Mouse (Mus musculus) neural tube, embryonic 14.5 days (tissue): ENCODE measurements around the gene Kif1bp. TPM values are rescaled to one million over a fixed set of nuclear protein-coding genes. Genes with fewer than 3 reads are reported as not detected.
"Not testable (repeated sequence)": the region's sequence is repeated elsewhere in the genome, so short reads cannot be mapped to it uniquely, and the experiment has no call there.

ENCODE experiments used
- ATAC-seq: fragments of 200-750 bp; cut with Nextera tagmentation; 2 replicates; pipeline ENCODE4 v1.8.0; 2017; ENCODE audit warnings: low read depth, mild to moderate bottlenecking, moderate TSS enrichment, moderate library complexity
- H3K27ac ChIP-seq: fragments of 300-500 bp; sonication (generic); 2 replicates; pipeline ENCODE4 v1.5.1; 2014; ENCODE audit warnings: low read depth, mild to moderate bottlenecking, control low read depth, low read length, moderate library complexity, mixed read lengths
- H3K27me3 ChIP-seq: fragments of 300-500 bp; sonication (generic); 2 replicates; pipeline ENCODE4 v1.6.1; 2014; ENCODE audit warnings: low read length; ENCODE audit not compliant: control insufficient read depth, insufficient read depth
- H3K36me3 ChIP-seq: fragments of 300-500 bp; sonication (generic); 2 replicates; pipeline ENCODE4 v1.6.1; 2014; ENCODE audit warnings: low read length, mixed read lengths; ENCODE audit not compliant: control insufficient read depth, insufficient read depth
- H3K4me1 ChIP-seq: fragments of 300-500 bp; sonication (generic); 2 replicates; pipeline ENCODE4 v1.6.1; 2014; ENCODE audit warnings: low read length; ENCODE audit not compliant: control insufficient read depth, insufficient read depth
- H3K4me2 ChIP-seq: fragments of 300-500 bp; sonication (generic); 2 replicates; pipeline ENCODE4 v1.6.1; 2014; ENCODE audit warnings: mild to moderate bottlenecking, low read depth, low read length, control low read depth
- H3K4me3 ChIP-seq: fragments of 300-500 bp; sonication (generic); 2 replicates; pipeline ENCODE4 v1.5.1; 2014; ENCODE audit warnings: low read depth, low read length, control low read depth, mixed read lengths
- H3K9ac ChIP-seq: fragments of 300-500 bp; sonication (generic); replicated peaks from 2 replicates; pipeline ENCODE4 v1.6.1; 2014; ENCODE audit warnings: low read depth, mild to moderate bottlenecking, control low read depth, low read length, mixed read lengths
- H3K9me3 ChIP-seq: fragments of 300-500 bp; sonication (generic); 2 replicates; pipeline ENCODE4 v1.6.1; 2016; ENCODE audit warnings: low read length; ENCODE audit not compliant: control insufficient read depth
- WGBS: fragments of 180-500 bp; shearing (Covaris S2); extraction: QIAGEN DNeasy Blood & Tissue Kit; methylation state at CpG from one replicate; pipeline ENCODE4 v1.1.7; 2014; 5-methylcytosine and 5-hydroxymethylcytosine counted together
- polyA plus RNA-seq: library from polyadenylated mRNA; unstranded; fragments of >200 nt; fragmentation: Nextera tagmentation; extraction: Ambion mirVana; gene quantifications from 2 replicates; pipeline ENCODE4 v1.2.1, GENCODE M21; 2014

Gene Kif1bp
- 95.7 and 99.8 TPM in 2 replicates for polyA plus RNA-seq

DNA sequence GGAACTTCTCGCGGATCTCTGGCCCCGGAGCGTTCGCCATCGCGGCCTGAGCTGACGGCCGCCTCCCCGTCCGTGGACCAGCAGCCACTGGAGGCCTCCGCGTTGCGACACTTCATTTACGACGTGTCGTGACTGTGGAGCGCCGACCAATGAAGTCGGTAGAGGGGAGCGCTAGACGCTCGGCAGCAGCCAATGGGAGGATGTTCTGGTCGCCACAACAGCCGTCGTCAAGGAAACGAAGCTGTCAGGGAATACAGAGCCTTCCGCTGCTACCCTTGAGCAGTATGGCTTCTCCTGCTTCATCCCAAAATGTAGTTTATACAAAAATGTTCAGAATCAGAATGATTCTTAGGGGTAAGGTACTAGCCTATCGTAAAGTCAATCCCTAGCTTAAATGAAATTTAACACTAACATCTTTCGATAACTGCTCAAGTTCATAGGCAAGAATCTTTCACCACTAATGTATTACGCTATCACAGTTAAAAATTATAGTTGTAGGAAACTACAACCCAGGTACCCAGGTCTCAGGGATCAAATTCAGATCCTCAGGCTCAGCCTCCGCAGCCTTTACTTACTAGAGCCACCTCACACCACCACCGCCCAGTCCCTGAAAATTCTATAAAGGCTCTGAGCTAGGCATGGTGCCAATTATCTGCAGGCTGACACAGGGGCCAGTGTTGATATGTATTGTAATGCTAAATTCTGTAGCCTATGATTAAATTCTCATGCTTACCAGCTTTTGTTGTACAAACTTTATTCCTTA is at the start of gene Kif1bp:
TSS of gene Kif1bp (minus strand) at position 120 of the 763 bp plus-strand sequence.
- H3K36me3 ChIP-seq: peaks cover 37% of the 10 kb centered on the region

DNA sequence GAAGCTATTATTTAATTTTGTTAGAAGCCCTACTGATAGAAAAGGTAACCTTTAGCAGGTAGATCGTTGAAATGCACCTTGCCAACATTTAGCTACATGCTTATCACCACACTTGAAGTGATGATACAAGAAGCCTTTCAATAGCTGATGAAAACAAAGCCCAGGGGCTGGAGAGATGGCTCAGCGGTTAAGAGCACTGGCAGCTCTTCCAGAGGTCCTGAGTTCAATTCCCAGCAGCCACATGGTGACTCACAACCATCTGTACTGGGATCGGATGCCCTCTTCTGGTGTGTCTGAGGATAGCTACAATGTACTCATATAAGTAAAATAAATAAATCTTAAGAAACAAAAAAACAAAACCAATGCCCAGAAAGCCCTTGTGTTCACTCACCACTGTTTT is 25.9 kb upstream of the Kif1bp start:
- H3K27ac ChIP-seq: no peak overlapping the region
- H3K9ac ChIP-seq: no peak overlapping the region
- H3K4me2 ChIP-seq: no peak overlapping the region
- no peaks in the 10 kb centered on the region for H3K36me3 ChIP-seq
- H3K9me3 ChIP-seq: no peaks in the 10 kb centered on the region
- H3K4me3 ChIP-seq: no peak overlapping the region
- peaks cover 18% of the 10 kb centered on the region for H3K4me1 ChIP-seq
- H3K27me3 ChIP-seq: no peaks in the 10 kb centered on the region
- WGBS: 85% methylated on average over 3 of the region's 3 CpGs
- no peak for ATAC-seq

More for the DNA sequence above, at the start of gene Kif1bp:
- WGBS: 5% methylated on average over 33 of the region's 33 CpGs
- Histone ChIP-seq H3K27ac (peak within 1 kb of the TSS; percentile 79), H3K9me3 (no peaks in the 10 kb centered on the region), H3K9ac (peak within 1 kb of the TSS; percentile 89), H3K27me3 (no peaks in the 10 kb centered on the region), H3K4me3 (peak within 1 kb of the TSS; percentile 89), H3K4me1 (peaks cover 8% of the 10 kb centered on the region; the same call in 1 of the 2 replicates), H3K4me2 (peak within 1 kb of the TSS; percentile 97)
- peak; percentile 100 for ATAC-seq

DNA sequence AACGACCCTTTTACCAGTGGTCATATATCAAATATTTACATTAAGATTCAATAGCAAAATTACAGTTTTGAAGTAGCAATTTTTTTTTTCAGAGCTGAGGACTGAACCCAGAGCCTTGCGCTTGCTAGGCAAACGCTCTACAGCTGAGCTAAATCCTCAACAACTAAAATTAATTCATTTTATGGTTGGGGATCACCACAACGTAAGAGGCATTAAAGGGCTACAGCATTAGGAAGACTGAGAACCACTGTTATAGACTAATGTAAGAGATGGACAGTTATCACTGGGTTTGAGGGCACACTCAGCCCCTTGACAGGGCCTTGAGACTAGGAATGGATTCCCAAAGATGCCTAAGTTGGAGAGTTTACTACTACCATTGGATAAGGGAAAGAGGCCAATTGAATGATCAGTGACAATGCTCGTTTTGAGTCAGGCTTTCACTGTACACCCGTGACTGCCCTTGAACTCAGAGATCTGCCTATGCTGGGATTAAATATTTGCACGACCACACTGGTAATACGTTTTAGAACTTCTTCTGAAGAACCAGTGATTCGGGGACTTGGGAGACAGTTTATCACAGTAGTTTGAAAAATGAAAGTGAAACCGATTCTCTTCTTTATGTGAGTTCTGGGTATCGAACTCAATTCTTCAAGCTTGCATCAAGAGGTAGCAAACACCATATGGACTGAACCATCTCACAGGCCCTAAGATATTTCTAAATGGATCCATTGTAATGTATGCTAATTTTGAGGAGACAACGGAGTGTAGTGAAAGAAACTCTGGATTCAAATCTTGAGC is 25.2 kb upstream of the Kif1bp start:
- WGBS: 90% methylated on average over 12 of the region's 12 CpGs

DNA sequence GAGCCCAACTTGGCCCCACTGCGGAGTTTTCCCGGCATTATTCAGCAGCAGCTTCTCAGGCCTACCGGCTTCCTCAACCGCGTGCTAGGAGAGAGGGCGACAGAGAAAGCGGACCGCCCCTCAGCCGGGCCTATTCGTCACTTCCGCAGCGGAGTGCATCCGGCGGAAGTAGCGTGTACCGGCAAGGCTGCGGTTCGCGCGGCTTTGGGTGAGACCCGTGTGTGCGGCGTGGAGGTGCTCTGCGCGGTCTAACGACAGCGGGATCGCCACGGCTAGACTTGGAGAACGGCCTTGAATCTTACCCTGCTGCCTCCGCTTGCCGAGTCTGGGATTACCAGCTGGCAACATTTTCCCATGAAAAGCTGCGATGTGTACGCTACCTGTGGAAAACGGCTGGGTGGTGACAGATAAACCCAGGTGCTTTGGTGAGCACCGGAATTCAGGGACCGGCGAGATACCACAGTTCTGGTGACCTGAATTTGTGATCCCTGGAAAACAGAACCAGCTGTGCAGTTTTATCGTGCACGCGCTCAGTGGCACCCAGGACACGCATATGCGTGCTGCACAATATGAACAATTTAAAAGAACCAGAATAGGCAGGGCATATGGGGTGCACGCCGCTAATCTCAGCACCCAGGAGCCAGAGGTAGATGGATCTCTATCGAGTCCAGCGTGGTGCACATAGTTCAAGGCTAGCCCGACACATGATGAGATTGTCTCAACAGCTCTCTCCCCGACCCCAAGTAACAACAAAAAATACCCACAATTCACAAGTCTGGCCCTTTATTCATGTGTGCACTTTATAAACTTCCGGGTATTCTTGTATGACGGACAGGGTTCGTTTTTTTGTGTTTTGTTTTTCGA is 24.2 kb upstream of the Kif1bp start, which contains the start of gene Ddx21:
TSS of gene Ddx21 (minus strand) at position 105 of the 864 bp plus-strand sequence.
- H3K27me3 ChIP-seq: no peaks in the 10 kb centered on the region
- H3K4me1 ChIP-seq: peaks cover 18% of the 10 kb centered on the region
- peak within 1 kb of the TSS; percentile 94 for H3K4me3 ChIP-seq
- H3K4me2 ChIP-seq: peak within 1 kb of the TSS; percentile 95
- peak within 1 kb of the TSS; percentile 69 for H3K9ac ChIP-seq
- 6% methylated on average over 53 of the region's 53 CpGs for WGBS
- H3K9me3 ChIP-seq: no peaks in the 10 kb centered on the region
- peak; percentile 99 for ATAC-seq
- peaks cover 9% of the 10 kb centered on the region; the same call in 1 of the 2 replicates for H3K36me3 ChIP-seq
- peak within 1 kb of the TSS; percentile 75 for H3K27ac ChIP-seq

More for the DNA sequence above, 25.2 kb upstream of the Kif1bp start:
- Histone ChIP-seq H3K27me3 (no peaks in the 10 kb centered on the region), H3K4me1 (peaks cover 18% of the 10 kb centered on the region), H3K4me2 (no peak overlapping the region), H3K9ac (no peak overlapping the region), H3K36me3 (no peaks in the 10 kb centered on the region), H3K4me3 (no peak overlapping the region), H3K9me3 (no peaks in the 10 kb centered on the region), H3K27ac (no peak overlapping the region)
- no peak for ATAC-seq

DNA sequence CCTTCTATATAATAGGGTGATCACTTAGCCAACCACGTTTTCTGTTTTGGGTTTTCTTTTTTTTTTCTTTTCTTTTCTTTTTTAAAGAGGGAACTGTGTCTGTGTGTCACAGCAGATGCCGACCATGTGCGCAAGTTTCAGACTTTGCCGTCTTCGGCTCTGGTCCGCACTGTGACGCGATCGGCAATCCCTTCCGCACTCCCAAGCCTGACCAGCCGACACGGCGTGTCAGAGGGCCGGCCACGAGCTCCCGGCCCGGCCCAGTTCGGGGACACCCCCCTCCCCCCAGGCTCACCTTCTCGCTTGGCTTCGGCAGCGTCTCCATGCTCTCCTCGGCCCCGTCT is 23.5 kb upstream of the Kif1bp start:
- H3K4me2 ChIP-seq: peak overlapping the region; percentile 95
- peaks cover 18% of the 10 kb centered on the region for H3K4me1 ChIP-seq
- peak overlapping the region; percentile 75 for H3K27ac ChIP-seq
- under 1% methylated on average over 23 of the region's 23 CpGs for WGBS
- peaks cover 15% of the 10 kb centered on the region; the same call in 1 of the 2 replicates for H3K36me3 ChIP-seq
- H3K9me3 ChIP-seq: no peaks in the 10 kb centered on the region
- peak overlapping the region; percentile 94 for H3K4me3 ChIP-seq
- peak overlapping the region; percentile 69 for H3K9ac ChIP-seq
- peak; percentile 79 for ATAC-seq
- no peaks in the 10 kb centered on the region for H3K27me3 ChIP-seq

DNA sequence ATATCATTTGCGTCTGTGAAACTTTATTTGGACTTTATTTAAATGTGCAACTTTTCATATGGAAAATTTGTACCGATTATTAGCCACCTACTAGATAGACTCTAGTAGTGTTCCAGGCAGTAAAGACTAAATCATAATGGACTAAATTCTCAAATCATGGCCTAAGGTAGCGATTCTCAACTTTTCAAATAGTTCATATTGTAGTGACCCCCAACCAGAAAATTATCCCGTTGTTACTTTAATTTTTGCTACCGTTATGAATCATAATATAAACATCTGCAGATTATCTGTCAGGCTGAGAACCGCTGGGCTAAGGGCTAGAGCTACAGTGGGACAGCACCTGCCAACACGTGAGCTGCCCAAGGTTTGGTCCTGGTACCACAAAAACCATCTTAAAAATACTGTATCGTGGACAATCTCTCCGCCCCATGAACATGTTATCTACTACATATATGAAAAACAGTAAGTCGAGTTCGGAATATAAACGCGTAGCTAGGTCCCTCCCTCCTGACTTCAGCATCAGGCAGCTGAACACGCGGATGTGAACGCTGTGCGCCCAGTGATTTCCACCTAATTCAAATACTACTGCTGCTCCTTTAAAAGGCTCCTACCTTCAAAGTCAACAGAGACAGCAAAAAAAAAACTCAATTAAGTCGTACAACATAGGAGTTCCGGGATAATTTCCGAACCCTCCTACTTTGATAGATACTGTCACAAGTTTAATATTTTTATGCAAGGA is 23.0 kb upstream of the Kif1bp start:
- no peak for ATAC-seq
- WGBS: 14% methylated on average over 20 of the region's 20 CpGs
- H3K27ac ChIP-seq: no peak overlapping the region
- H3K4me3 ChIP-seq: peak overlapping the region; percentile 94
- H3K27me3 ChIP-seq: no peaks in the 10 kb centered on the region
- peak overlapping the region; percentile 95 for H3K4me2 ChIP-seq
- peak overlapping the region; percentile 69; the same call in 1 of the 2 replicates for H3K9ac ChIP-seq
- no peaks in the 10 kb centered on the region for H3K9me3 ChIP-seq
- peaks cover 17% of the 10 kb centered on the region; the same call in 1 of the 2 replicates for H3K36me3 ChIP-seq
- peaks cover 18% of the 10 kb centered on the region for H3K4me1 ChIP-seq

DNA sequence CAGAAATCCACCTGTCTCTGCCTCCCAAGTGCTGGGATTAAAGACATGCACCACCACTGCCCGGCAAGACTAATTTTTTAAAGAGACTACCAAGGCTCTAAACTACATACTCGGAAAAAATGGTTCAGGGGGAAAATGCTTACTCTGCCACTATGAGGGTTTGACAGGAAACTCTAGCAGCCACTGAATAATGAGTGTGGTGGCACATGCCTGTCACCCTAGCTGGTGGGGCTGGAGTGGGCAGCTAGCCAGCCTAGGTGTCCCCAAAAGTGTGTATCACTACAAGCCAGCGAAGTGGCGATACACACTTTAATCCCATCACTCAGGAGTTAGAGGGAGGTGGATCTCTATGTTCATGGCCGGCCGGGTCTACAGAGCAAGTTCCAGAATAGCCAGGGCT is 21.8 kb upstream of the Kif1bp start:
- Histone ChIP-seq H3K4me3 (no peak overlapping the region), H3K9ac (no peak overlapping the region), H3K4me2 (no peak overlapping the region), H3K27ac (no peak overlapping the region), H3K9me3 (no peaks in the 10 kb centered on the region), H3K4me1 (peaks cover 18% of the 10 kb centered on the region), H3K36me3 (peaks cover 19% of the 10 kb centered on the region), H3K27me3 (no peaks in the 10 kb centered on the region)
- ATAC-seq: no peak
- 91% methylated on average over 6 of the region's 6 CpGs for WGBS

DNA sequence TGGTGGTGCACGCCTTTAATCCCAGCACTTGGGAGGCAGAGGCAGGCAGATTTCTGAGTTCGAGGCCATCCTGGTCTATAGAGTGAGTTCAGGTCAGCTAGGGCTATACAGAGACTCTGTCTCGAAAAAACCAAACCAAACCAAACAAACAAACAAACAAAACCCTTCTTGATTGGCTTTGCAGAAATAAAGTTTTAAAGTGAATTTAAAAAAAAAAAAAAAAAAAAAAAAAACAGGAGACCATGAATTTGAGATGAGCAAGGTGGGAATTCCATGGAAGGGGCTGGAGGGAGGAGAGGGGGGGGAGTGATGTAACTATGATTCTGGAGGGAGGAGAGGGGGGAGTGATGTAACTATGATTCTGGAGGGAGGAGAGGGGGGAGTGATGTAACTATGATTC is 21.1 kb upstream of the Kif1bp start:
- not testable (repeated sequence) for H3K9ac ChIP-seq, H3K4me3 ChIP-seq, H3K4me2 ChIP-seq, H3K27ac ChIP-seq, H3K9me3 ChIP-seq, H3K27me3 ChIP-seq, ATAC-seq
- peaks cover 25% of the 10 kb centered on the region for H3K36me3 ChIP-seq
- 99% methylated on average over 3 of the region's 3 CpGs for WGBS
- peaks cover 18% of the 10 kb centered on the region for H3K4me1 ChIP-seq
